23 mouse cellular contexts compared by ENCODE assay signal in genomic region chr1:148392673-148393072, GRCm38 (mm10).
DNase-seq lines count a peak whose midpoint lies in the region; ATAC-seq and TF ChIP-seq lines count a peak whose summit lies in the region.
"Had no signal": no experiment of that assay in that cellular context is flagged by ENCODE, and none has a peak within 500 bp of the region (broad histone marks: within the 10 kb centered on the region; RNA-seq: fewer than 3 reads in every experiment).

No protein-coding gene starts in this region.

- no peaks in the 10 kb centered on the region for H3K4me1 ChIP-seq in hindbrain, postnatal 0 days (ENCODE audit: insufficient read depth, low read length)
- H3K4me1 ChIP-seq in hindbrain, embryonic 11.5 days (replicated peaks; ENCODE audit: control insufficient read depth, insufficient read depth, low read length), result no peaks in the 10 kb centered on the region
- no peaks in the 10 kb centered on the region for H3K4me1 ChIP-seq in forebrain, embryonic 16.5 days (replicated peaks; ENCODE audit: control insufficient read depth, insufficient read depth, low read length)
- H3K4me1 ChIP-seq: embryonic facial prominence, embryonic 13.5 days had no signal

- no peak overlapping the region for H3K4me2 ChIP-seq in hindbrain, postnatal 0 days (ENCODE audit: low read depth, low read length)
- no peak overlapping the region for H3K4me2 ChIP-seq in hindbrain, embryonic 11.5 days (replicated peaks; ENCODE audit: low read depth, low read length)
- H3K4me2 ChIP-seq in forebrain, embryonic 16.5 days (ENCODE audit: low read length), result no peak overlapping the region
- H3K4me2 ChIP-seq: embryonic facial prominence, embryonic 13.5 days; heart, embryonic 11.5 days; liver, embryonic 11.5 days had no signal

- WGBS in hindbrain, postnatal 0 days, result 34% methylated on average over 3 of the region's 3 CpGs
- 78% methylated on average over 3 of the region's 3 CpGs for WGBS in hindbrain, embryonic 11.5 days
- WGBS in forebrain, embryonic 16.5 days, result 18% methylated on average over 3 of the region's 3 CpGs

- no peak overlapping the region for H3K4me3 ChIP-seq in hindbrain, postnatal 0 days (ENCODE audit: low read length)
- no peak overlapping the region for H3K4me3 ChIP-seq in hindbrain, embryonic 11.5 days (ENCODE audit: low read depth, low read length)
- no peak overlapping the region for H3K4me3 ChIP-seq in forebrain, embryonic 16.5 days (replicated peaks; ENCODE audit: low read length)
- H3K4me3 ChIP-seq: embryonic facial prominence, embryonic 13.5 days; erythroblast, embryonic 14.5 days had no signal

- H3K27ac ChIP-seq in hindbrain, postnatal 0 days, result no peak overlapping the region
- no peak overlapping the region for H3K27ac ChIP-seq in hindbrain, embryonic 11.5 days (ENCODE audit: low read depth, low read length)
- no peak overlapping the region for H3K27ac ChIP-seq in forebrain, embryonic 16.5 days (ENCODE audit: low read length)
- H3K27ac ChIP-seq: embryonic facial prominence, embryonic 13.5 days; macrophage had no signal

- H3K9me3 ChIP-seq in hindbrain, postnatal 0 days (ENCODE audit: low read length), result no peaks in the 10 kb centered on the region
- no peaks in the 10 kb centered on the region for H3K9me3 ChIP-seq in hindbrain, embryonic 11.5 days (ENCODE audit: control insufficient read depth, low read length)
- H3K9me3 ChIP-seq in forebrain, embryonic 16.5 days (ENCODE audit: control insufficient read depth, low read length), result no peaks in the 10 kb centered on the region
- H3K9me3 ChIP-seq: embryonic facial prominence, embryonic 13.5 days had no signal

- no peaks in the 10 kb centered on the region for H3K36me3 ChIP-seq in hindbrain, postnatal 0 days (ENCODE audit: insufficient read depth, low read length)
- no peaks in the 10 kb centered on the region for H3K36me3 ChIP-seq in hindbrain, embryonic 11.5 days (ENCODE audit: control insufficient read depth, insufficient read depth, low read length)
- no peaks in the 10 kb centered on the region for H3K36me3 ChIP-seq in forebrain, embryonic 16.5 days (ENCODE audit: control insufficient read depth, insufficient read depth)
- H3K36me3 ChIP-seq: embryonic facial prominence, embryonic 13.5 days had no signal

- H3K27me3 ChIP-seq in hindbrain, postnatal 0 days (ENCODE audit: insufficient read depth, low read length), result no peaks in the 10 kb centered on the region
- no peaks in the 10 kb centered on the region for H3K27me3 ChIP-seq in hindbrain, embryonic 11.5 days (ENCODE audit: control insufficient read depth, insufficient read depth, low read length)
- H3K27me3 ChIP-seq in forebrain, embryonic 16.5 days (replicated peaks; ENCODE audit: control insufficient read depth, insufficient read depth, low read length), result no peaks in the 10 kb centered on the region
- H3K27me3 ChIP-seq: embryonic facial prominence, embryonic 13.5 days had no signal

- no peak for ATAC-seq in hindbrain, postnatal 0 days
- no peak for ATAC-seq in hindbrain, embryonic 11.5 days (ENCODE audit: low FRiP score)
- ATAC-seq in forebrain, embryonic 16.5 days, result peak; percentile 79
- ATAC-seq: hindbrain, embryonic 16.5 days; intestine, embryonic 16.5 days; liver, postnatal 0 days; lung, postnatal 0 days had no signal

- peak; percentile 68 to 79 for DNase-seq in cerebellum, postnatal 10 days
- DNase-seq in cerebellum, adult 8-10 months, result no peak
- DNase-seq in hindbrain, postnatal 0 days (ENCODE audit: low spot score), result peak; percentile 45
- DNase-seq in hindbrain, embryonic 11.5 days (ENCODE audit: low spot score), result no peak
- DNase-seq in Muller cell, postnatal 12 days (ENCODE audit: inconsistent ontology term), result peak; percentile 44
- DNase-seq in thymus, postnatal 36 days, result no peak
- DNase-seq in liver, result no peak
- DNase-seq: adrenal gland, postnatal 14 days; gastrocnemius, postnatal 14 days; heart, adult 11 months; kidney, adult 9 months; kidney, postnatal 14 days; liver, postnatal 0 days; thymus, adult 18-20 months had no signal

- no peak overlapping the region for H3K9ac ChIP-seq in hindbrain, postnatal 0 days (replicated peaks; ENCODE audit: low read length)
- no peak overlapping the region for H3K9ac ChIP-seq in hindbrain, embryonic 11.5 days (ENCODE audit: low read depth, low read length)
- no peak overlapping the region for H3K9ac ChIP-seq in forebrain, embryonic 16.5 days (replicated peaks; ENCODE audit: low read depth, low read length)
- H3K9ac ChIP-seq: embryonic facial prominence, embryonic 13.5 days; liver, postnatal 0 days had no signal

- no peak for TF ChIP-seq CTCF in hindbrain, postnatal 0 days (IDR thresholded peaks at IDR 0.05; ENCODE audit: low read depth)

Comparison
In these comparisons a context has a peak if more than half of its experiments do, and no peak if none do; other contexts are left out.
1. DNase-seq: peak in cerebellum, postnatal 10 days (2 of 2), hindbrain, postnatal 0 days (single experiment) and Muller cell, postnatal 12 days (single experiment); none in cerebellum, adult 8-10 months (single experiment), hindbrain, embryonic 11.5 days (single experiment), thymus, postnatal 36 days (0 of 2) and liver (single experiment).